Mouse (Mus musculus) midbrain, postnatal 0 days (tissue): ENCODE measurements at regions not wholly inside any gene's neighbourhood (a gene's known extent, or its start where the extent isn't known, plus 50 kb on each side); places are given as distances from the start of the nearest gene placed in this dataset.

ENCODE experiments used
- ATAC-seq: fragments of 200-750 bp; cut with Nextera tagmentation; 2 replicates; pipeline ENCODE4 v1.8.0; 2017; ENCODE audit warnings: moderate number of reproducible peaks, mild to moderate bottlenecking, moderate TSS enrichment, moderate library complexity; ENCODE audit not compliant: low FRiP score
- DNase-seq: peaks from one replicate; pipeline ENCODE4 v3.0.0-alpha.2; 2015; ENCODE audit warnings: low spot score
- H3K27ac ChIP-seq: fragments of 300-500 bp; sonication (generic); 2 replicates; pipeline ENCODE4 v1.5.1; 2014; ENCODE audit warnings: low read depth, mild to moderate bottlenecking, low read length, mixed read lengths
- H3K27me3 ChIP-seq: fragments of 300-500 bp; sonication (generic); 2 replicates; pipeline ENCODE4 v1.6.1; 2014; ENCODE audit warnings: low read length, control low read depth, mixed read lengths; ENCODE audit not compliant: insufficient read depth
- H3K36me3 ChIP-seq: fragments of 300-500 bp; sonication (generic); 2 replicates; pipeline ENCODE4 v1.6.1; 2014; ENCODE audit warnings: low read length, control low read depth, mixed read lengths; ENCODE audit not compliant: insufficient read depth
- H3K4me1 ChIP-seq: fragments of 300-500 bp; sonication (generic); 2 replicates; pipeline ENCODE4 v1.6.1; 2014; ENCODE audit warnings: mild to moderate bottlenecking, control low read depth, antibody characterized with exemption, low read length, mixed read lengths; ENCODE audit not compliant: insufficient read depth
- H3K4me2 ChIP-seq: fragments of 300-500 bp; sonication (generic); 2 replicates; pipeline ENCODE4 v1.6.1; 2014; ENCODE audit warnings: low read depth, mild to moderate bottlenecking, low read length, mixed read lengths; ENCODE audit not compliant: poor library complexity, severe bottlenecking
- H3K4me3 ChIP-seq: fragments of 300-500 bp; sonication (generic); 2 replicates; pipeline ENCODE4 v1.5.1; 2014; ENCODE audit warnings: low read depth, mild to moderate bottlenecking, low read length, moderate library complexity
- H3K9ac ChIP-seq: fragments of 300-500 bp; sonication (generic); replicated peaks from 2 replicates; pipeline ENCODE4 v1.6.1; 2014; ENCODE audit warnings: mild to moderate bottlenecking, low read length, moderate library complexity, mixed read lengths; ENCODE audit not compliant: poor library complexity, severe bottlenecking
- H3K9me3 ChIP-seq: fragments of 300-500 bp; sonication (generic); 2 replicates; pipeline ENCODE4 v1.6.1; 2016; ENCODE audit warnings: low read length, control low read depth
- CTCF ChIP-seq: IDR thresholded peaks from 2 replicates; pipeline ENCODE4 v1.5.1; 2016; ENCODE audit warnings: antibody characterized with exemption, mild to moderate bottlenecking
- WGBS: fragments of 180-500 bp; shearing (Covaris S2); extraction: QIAGEN DNeasy Blood & Tissue Kit; methylation state at CpG from one replicate; pipeline ENCODE4 v1.1.7; 2014; 5-methylcytosine and 5-hydroxymethylcytosine counted together

DNA sequence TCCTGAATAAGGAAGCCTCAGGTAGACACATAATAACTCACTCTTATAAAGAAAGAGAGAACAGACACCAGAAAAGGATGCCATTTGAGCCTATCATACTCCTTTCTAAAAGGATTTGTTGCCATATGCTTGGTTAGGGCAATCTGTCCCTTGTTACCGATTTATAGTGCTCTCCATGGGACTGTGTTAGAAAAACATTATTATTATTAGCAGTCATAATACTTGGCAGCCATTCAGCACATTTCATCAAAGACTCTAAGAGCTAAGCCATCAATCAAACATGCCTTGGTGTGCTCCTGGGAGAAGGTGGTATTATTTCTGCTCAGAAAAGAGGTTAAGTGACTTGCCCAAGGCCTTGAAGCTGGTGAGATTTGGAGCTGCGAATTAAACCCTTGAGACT lies 282.8 kb upstream of the Gm8797 start:
- DNase-seq, result peak; percentile 2
- TF ChIP-seq CTCF, result no peak
- WGBS, result 75% methylated on average over 2 of the region's 2 CpGs
- Histone ChIP-seq H3K9ac (no peak overlapping the region), H3K4me1 (no peaks in the 10 kb centered on the region), H3K36me3 (no peaks in the 10 kb centered on the region), H3K4me2 (no peak overlapping the region), H3K27me3 (no peaks in the 10 kb centered on the region), H3K27ac (no peak overlapping the region), H3K4me3 (no peak overlapping the region), H3K9me3 (no peaks in the 10 kb centered on the region)
- ATAC-seq, result no peak

DNA sequence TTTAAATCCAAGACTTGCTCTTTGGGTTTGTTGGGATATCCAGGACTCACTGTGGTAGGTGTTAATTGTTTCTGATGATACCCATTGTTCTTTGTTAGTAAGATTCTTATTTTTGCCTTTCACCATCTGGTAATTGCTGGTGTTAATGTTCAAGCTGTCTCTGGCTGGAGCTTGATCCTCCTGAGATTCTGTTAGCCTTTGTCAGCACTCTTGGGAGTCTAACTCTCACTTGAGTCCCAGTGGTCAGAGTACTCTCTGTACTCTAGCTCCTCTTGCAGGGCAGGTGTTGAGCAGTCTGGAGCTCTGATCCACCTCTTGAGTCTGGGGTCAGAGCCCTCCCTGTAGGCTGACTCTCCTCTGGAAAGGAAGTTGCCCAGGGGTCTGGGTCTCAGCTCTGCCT lies 252.8 kb upstream of the Gm8797 start:
- no peaks in the 10 kb centered on the region for H3K4me1 ChIP-seq
- no peak overlapping the region for H3K4me3 ChIP-seq
- H3K27ac ChIP-seq, result no peak overlapping the region
- H3K9me3 ChIP-seq, result no peaks in the 10 kb centered on the region
- H3K4me2 ChIP-seq, result no peak overlapping the region
- no peak overlapping the region for H3K9ac ChIP-seq
- H3K27me3 ChIP-seq, result no peaks in the 10 kb centered on the region
- TF ChIP-seq CTCF, result no peak
- no peak for DNase-seq
- H3K36me3 ChIP-seq, result no peaks in the 10 kb centered on the region
- ATAC-seq, result no peak
